Mouse (Mus musculus) heart, adult 2 months (tissue): ENCODE measurements at regions not wholly inside any gene's neighbourhood (a gene's known extent, or its start where the extent isn't known, plus 50 kb on each side); places are given as distances from the start of the nearest gene placed in this dataset.

Experiments used
- DNase-seq, 2 experiments: peaks; one replicate each; pipeline ENCODE4 v3.0.0; 2021
- H3K27ac ChIP-seq: fragments of 200-600 bp; 2 replicates; pipeline ENCODE4 v1.8.1; 2022
- H3K27me3 ChIP-seq: fragments of 200-500 bp; 2 replicates; pipeline ENCODE4 v1.6.1; 2012; ENCODE audit warnings: mild to moderate bottlenecking, low read length, inconsistent platforms, mixed read lengths; ENCODE audit not compliant: control insufficient read depth, insufficient read depth
- H3K36me3 ChIP-seq: fragments of 200-500 bp; 2 replicates; pipeline ENCODE4 v1.6.1; 2012; ENCODE audit warnings: low read length, inconsistent platforms; ENCODE audit not compliant: control insufficient read depth, insufficient read depth
- H3K4me1 ChIP-seq: fragments of 200-500 bp; 2 replicates; pipeline ENCODE4 v1.6.1; 2011; ENCODE audit warnings: low read length; ENCODE audit not compliant: control insufficient read depth, insufficient read depth
- H3K4me3 ChIP-seq: fragments of 200-600 bp; 2 replicates; pipeline ENCODE4 v1.8.1; 2022
- H3K79me2 ChIP-seq: fragments of 200-500 bp; replicated peaks from 2 replicates; pipeline ENCODE4 v1.6.1; 2012; ENCODE audit warnings: mild to moderate bottlenecking, inconsistent platforms, low read length, moderate library complexity, mixed read lengths; ENCODE audit not compliant: control insufficient read depth, insufficient read depth
- H3K9ac ChIP-seq: fragments of 200-500 bp; 2 replicates; pipeline ENCODE4 v1.6.1; 2012; ENCODE audit warnings: low read depth, mild to moderate bottlenecking, control low read depth, inconsistent platforms, low read length, mixed read lengths
- CTCF ChIP-seq: fragments of 200-600 bp; IDR thresholded peaks from 2 replicates; pipeline ENCODE4 v1.8.1; 2022; ENCODE audit warnings: antibody characterized with exemption, mild to moderate bottlenecking, moderate library complexity
- EP300 ChIP-seq: fragments of 200-500 bp; IDR thresholded peaks from 2 replicates; pipeline ENCODE4 v1.6.1; 2011; ENCODE audit warnings: low read depth, low read length, control low read depth; ENCODE audit not compliant: insufficient read depth
- POLR2A ChIP-seq: fragments of 200-500 bp; IDR thresholded peaks from 2 replicates; pipeline ENCODE4 v1.6.1; 2011; ENCODE audit warnings: mild to moderate bottlenecking, low read depth, low read length, control low read depth; ENCODE audit not compliant: insufficient read depth
- WGBS: fragments of 180-500 bp; shearing (Covaris S2); methylation state at CpG from one replicate; pipeline ENCODE4 v1.1.7; 2018; 5-methylcytosine and 5-hydroxymethylcytosine counted together
- intact Hi-C: fragments of 180-260 bp; cut with DNase I; formaldehyde crosslinking; loops from one replicate; pipeline ENCODE4 v1.15.1; 2025

GRCm38 (mm10) chr10:111694227-111695200, 188.4 kb downstream of the Phlda1 start:
- Histone ChIP-seq H3K4me1 (peaks cover 3% of the 10 kb centered on the region), H3K79me2 (no peaks in the 10 kb centered on the region), H3K4me3 (no peak overlapping the region), H3K27ac (no peak overlapping the region; the same call in 1 of the 2 replicates), H3K27me3 (no peaks in the 10 kb centered on the region), H3K36me3 (no peaks in the 10 kb centered on the region), H3K9ac (no peak overlapping the region)
- no peak for DNase-seq
- 56% methylated on average over 6 of the region's 6 CpGs for WGBS
- intact Hi-C loops = loop anchor here (10.0 kb wide), 2 partner anchors 70 to 230 kb away; no protein-coding TSS in a partner anchor
- TF ChIP-seq POLR2A (no peak), EP300 (no peak), CTCF (no peak)

DNA sequence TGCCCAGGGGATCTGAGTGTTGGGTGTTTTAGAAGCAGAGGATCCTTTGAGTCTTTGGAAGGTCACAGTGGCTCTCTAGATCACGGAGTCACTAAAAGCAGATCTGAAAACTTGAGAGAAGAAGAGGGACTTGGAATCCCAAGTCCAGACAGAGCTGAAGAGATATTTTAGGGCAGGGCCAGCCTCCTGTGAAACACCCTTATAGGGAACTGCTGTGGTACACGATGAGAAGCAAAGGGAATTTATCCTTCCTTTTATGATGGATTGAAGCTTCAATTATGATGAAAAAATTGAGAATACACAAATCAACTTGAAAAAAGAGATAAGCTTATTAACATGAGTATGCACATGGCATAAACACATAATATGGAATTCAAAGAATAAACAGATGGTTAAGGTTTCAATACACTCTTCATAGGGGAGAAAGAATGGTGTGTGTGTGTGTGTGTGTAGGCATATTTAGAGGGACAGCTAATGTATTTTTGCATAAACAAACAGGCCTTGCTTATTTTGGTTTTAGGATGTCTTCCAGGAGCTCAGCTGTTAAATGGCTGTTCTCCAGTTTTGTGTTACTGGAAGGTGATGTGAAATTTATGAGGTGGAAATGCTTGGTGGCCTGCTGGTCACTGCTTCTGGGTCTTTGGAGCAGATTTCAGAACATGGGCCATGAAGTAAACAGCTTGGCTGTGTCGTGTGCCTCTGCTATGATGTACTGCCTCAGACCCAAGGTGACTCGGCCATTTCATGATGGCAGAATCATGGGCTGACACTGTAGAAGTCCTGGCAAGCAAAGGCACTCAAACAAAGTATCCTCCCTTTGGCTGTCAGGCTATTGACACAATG, 190.1 kb downstream of the Phlda1 start:
- no peak for DNase-seq
- intact Hi-C loops = loop anchor here (10.0 kb wide), 2 partner anchors 69 to 229 kb away; no protein-coding TSS in a partner anchor
- H3K4me3 ChIP-seq = no peak overlapping the region
- H3K36me3 ChIP-seq = no peaks in the 10 kb centered on the region
- TF ChIP-seq POLR2A (no peak), EP300 (no peak), CTCF (no peak)
- H3K79me2 ChIP-seq = no peaks in the 10 kb centered on the region
- no peak overlapping the region for H3K27ac ChIP-seq
- WGBS = 63% methylated on average over 4 of the region's 4 CpGs
- no peak overlapping the region for H3K9ac ChIP-seq
- H3K4me1 ChIP-seq = peaks cover 3% of the 10 kb centered on the region
- H3K27me3 ChIP-seq = no peaks in the 10 kb centered on the region

DNA sequence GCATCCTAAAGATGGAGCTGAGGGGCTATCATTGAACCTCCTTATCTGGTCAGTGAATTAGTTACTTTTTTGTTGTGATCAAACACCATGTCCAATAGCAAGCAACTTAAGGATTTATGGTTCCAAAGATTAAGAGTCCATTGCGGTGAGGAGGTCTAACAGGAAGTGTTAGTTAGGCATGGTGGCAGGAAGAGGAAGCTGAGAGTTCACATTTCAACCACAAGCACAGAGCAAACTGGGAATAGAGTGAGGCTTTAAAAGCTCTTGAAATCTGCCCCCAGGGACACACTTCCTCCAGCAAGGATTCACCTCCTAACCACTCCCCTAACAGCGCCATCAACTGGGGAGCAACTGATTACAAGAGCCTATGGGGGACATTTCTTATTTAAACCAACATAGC, 190.9 kb downstream of the Phlda1 start:
- no peak for TF ChIP-seq POLR2A
- TF ChIP-seq CTCF = no peak
- no peak for TF ChIP-seq EP300
- intact Hi-C loops = loop anchor here (10.0 kb wide), 2 partner anchors 68 to 228 kb away; no protein-coding TSS in a partner anchor

GRCm38 (mm10) chr10:111699557-111700508, 193.7 kb downstream of the Phlda1 start:
- intact Hi-C loops = loop anchor here (10.0 kb wide), 2 partner anchors 65 to 225 kb away; no protein-coding TSS in a partner anchor
- Histone ChIP-seq H3K79me2 (no peaks in the 10 kb centered on the region), H3K4me3 (no peak overlapping the region), H3K27me3 (no peaks in the 10 kb centered on the region), H3K27ac (no peak overlapping the region), H3K36me3 (no peaks in the 10 kb centered on the region), H3K4me1 (peaks cover 2% of the 10 kb centered on the region), H3K9ac (no peak overlapping the region)
- TF ChIP-seq POLR2A = no peak
- no peak for TF ChIP-seq CTCF
- no peak for TF ChIP-seq EP300
- DNase-seq = no peak
- WGBS = 82% methylated on average over 16 of the region's 16 CpGs

More for the DNA sequence above, 190.9 kb downstream of the Phlda1 start:
- Histone ChIP-seq H3K27ac (no peak overlapping the region), H3K9ac (no peak overlapping the region), H3K4me3 (no peak overlapping the region), H3K79me2 (no peaks in the 10 kb centered on the region), H3K4me1 (peaks cover 3% of the 10 kb centered on the region), H3K27me3 (no peaks in the 10 kb centered on the region), H3K36me3 (no peaks in the 10 kb centered on the region)
- no peak for DNase-seq
- 69% methylated on average over 2 of the region's 2 CpGs for WGBS

- TF ChIP-seq POLR2A (no peak), CTCF (no peak)
- Histone ChIP-seq H3K4me1 (peaks cover 2% of the 10 kb centered on the region; the same call in 1 of the 2 replicates), H3K79me2 (no peaks in the 10 kb centered on the region), H3K27ac (no peak overlapping the region), H3K36me3 (no peaks in the 10 kb centered on the region), H3K27me3 (no peaks in the 10 kb centered on the region), H3K4me3 (no peak overlapping the region), H3K9ac (no peak overlapping the region)
- WGBS = 82% methylated on average over 3 of the region's 3 CpGs
- no peak for DNase-seq
- intact Hi-C loops = no loop called here
Observed at GRCm38 (mm10) chr10:111700570-111700969, 194.5 kb downstream of the Phlda1 start.
